Mouse (Mus musculus) limb, embryonic 14.5 days (tissue): ENCODE results near the gene Ccdc105. TPM values are rescaled to one million over a fixed set of nuclear protein-coding genes. Genes with fewer than 3 reads are reported as not detected.

Experiments used
- ATAC-seq: fragments of 200-750 bp; cut with Nextera tagmentation; 2 replicates; pipeline ENCODE4 v1.8.0; 2017; ENCODE audit warnings: low read depth, moderate number of reproducible peaks, moderate TSS enrichment; ENCODE audit not compliant: low FRiP score
- DNase-seq: peaks from one replicate; pipeline ENCODE4 v3.0.0-alpha.2; 2015; ENCODE audit warnings: low spot score
- H3K27ac ChIP-seq: fragments of 300-500 bp; sonication (generic); replicated peaks from 2 replicates; pipeline ENCODE4 v1.5.1; 2014; ENCODE audit warnings: low read depth, mild to moderate bottlenecking, low read length, moderate library complexity, mixed read lengths
- H3K27me3 ChIP-seq: fragments of 300-500 bp; sonication (generic); 2 replicates; pipeline ENCODE4 v1.6.1; 2014; ENCODE audit warnings: low read length, mixed read lengths; ENCODE audit not compliant: control insufficient read depth, insufficient read depth
- H3K36me3 ChIP-seq: fragments of 300-500 bp; sonication (generic); 2 replicates; pipeline ENCODE4 v1.6.1; 2014; ENCODE audit warnings: mild to moderate bottlenecking, low read length, moderate library complexity, mixed read lengths; ENCODE audit not compliant: control insufficient read depth, insufficient read depth
- H3K4me1 ChIP-seq: fragments of 300-500 bp; sonication (generic); 2 replicates; pipeline ENCODE4 v1.6.1; 2014; ENCODE audit warnings: antibody characterized with exemption, low read length, mixed read lengths; ENCODE audit not compliant: control insufficient read depth, insufficient read depth
- H3K4me2 ChIP-seq: fragments of 300-500 bp; sonication (generic); replicated peaks from 2 replicates; pipeline ENCODE4 v1.6.1; 2014; ENCODE audit warnings: low read depth, mild to moderate bottlenecking, low read length, moderate library complexity; ENCODE audit not compliant: severe bottlenecking
- H3K4me3 ChIP-seq: fragments of 300-500 bp; sonication (generic); replicated peaks from 2 replicates; pipeline ENCODE4 v1.5.1; 2014; ENCODE audit warnings: low read length
- H3K9ac ChIP-seq: fragments of 300-500 bp; sonication (generic); 2 replicates; pipeline ENCODE4 v1.6.1; 2014; ENCODE audit warnings: mild to moderate bottlenecking, low read depth, low read length, moderate library complexity; ENCODE audit not compliant: severe bottlenecking
- H3K9me3 ChIP-seq: fragments of 300-500 bp; sonication (generic); 2 replicates; pipeline ENCODE4 v1.6.1; 2016; ENCODE audit warnings: low read length; ENCODE audit not compliant: control insufficient read depth
- POLR2A ChIP-seq: fragments of 200-500 bp; IDR thresholded peaks from 2 replicates; pipeline ENCODE4 v1.8.0; 2012; ENCODE audit warnings: inconsistent platforms, mild to moderate bottlenecking, moderate library complexity, borderline replicate concordance; ENCODE audit not compliant: insufficient read depth, insufficient read length; ENCODE audit errors: extremely low read depth
- WGBS: fragments of 180-500 bp; shearing (Covaris S2); extraction: QIAGEN DNeasy Blood & Tissue Kit; methylation state at CpG from one replicate; pipeline ENCODE4 v1.1.7; 2014; 5-methylcytosine and 5-hydroxymethylcytosine counted together
- polyA plus RNA-seq, 2 experiments: library from polyadenylated mRNA; depleted of rRNA in 1 of 2; stranded (reverse) in 1 of 2; unstranded in 1 of 2; fragments of >200 nt; fragmentation: Nextera tagmentation in 1 of 2; extraction: Ambion mirVana in 1 of 2; gene quantifications; 2 replicates each; pipeline versions ENCODE4 v1.2.1 to v1.2.3; 2012 to 2014

The Ccdc105 gene
- polyA plus RNA-seq, 2 experiments, result 0.14 TPM; not detected in 1

DNA sequence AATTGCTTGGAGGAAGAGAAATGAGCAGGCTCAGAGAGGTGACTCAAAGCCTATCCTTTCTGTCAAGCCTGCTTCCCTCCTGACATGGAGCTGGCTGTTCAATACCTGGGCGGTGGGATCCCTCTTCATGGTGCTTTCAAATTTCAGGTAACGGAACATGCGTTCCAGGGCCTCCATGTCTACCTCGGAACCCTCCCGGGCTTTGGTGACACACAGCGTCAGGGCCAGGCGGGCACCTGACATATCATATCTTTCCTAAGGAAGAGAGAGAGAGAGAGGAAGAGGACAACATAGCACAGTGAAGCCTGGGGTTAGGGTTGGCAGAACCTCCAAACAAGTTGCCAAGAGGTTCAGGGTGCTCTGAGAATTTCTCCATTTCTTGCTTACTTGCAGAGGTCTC lies 37.7 kb downstream of the Ccdc105 start:
- no peaks in the 10 kb centered on the region for H3K36me3 ChIP-seq
- H3K27me3 ChIP-seq, result no peaks in the 10 kb centered on the region
- DNase-seq (no peak), ATAC-seq (no peak)
- no peaks in the 10 kb centered on the region for H3K9me3 ChIP-seq
- no peak for TF ChIP-seq POLR2A
- 94% methylated on average over 7 of the region's 7 CpGs for WGBS
- no peaks in the 10 kb centered on the region for H3K4me1 ChIP-seq
- H3K27ac ChIP-seq, result no peak overlapping the region
- no peak overlapping the region for H3K9ac ChIP-seq
- H3K4me3 ChIP-seq, result no peak overlapping the region
- no peak overlapping the region for H3K4me2 ChIP-seq

- WGBS, result 70% methylated on average over 6 of the region's 6 CpGs
These were observed 38.7 kb downstream of the Ccdc105 start for GRCm38 (mm10) chr10:78714129-78714528.

DNA sequence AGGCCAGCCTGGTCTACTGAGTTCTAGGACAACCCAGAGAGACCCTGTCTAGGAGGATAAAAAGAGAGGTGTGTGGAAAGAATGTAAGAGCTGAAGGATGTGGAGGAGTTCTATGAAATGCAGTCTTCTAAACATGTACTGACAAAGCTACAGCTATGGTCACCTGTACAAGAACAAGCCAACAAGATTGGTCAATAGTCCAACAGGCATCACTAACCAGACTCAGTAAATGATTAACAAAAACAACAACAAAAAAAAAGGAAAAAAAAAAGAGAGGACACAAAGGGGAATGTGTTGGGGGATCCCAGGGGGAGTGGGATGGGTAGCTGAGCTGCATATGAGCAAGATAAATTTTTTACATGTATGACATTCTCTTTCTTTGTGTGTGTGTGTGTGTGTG lies 42.2 kb downstream of the Ccdc105 start:
- ATAC-seq (no peak), DNase-seq (no peak)
- Histone ChIP-seq H3K9ac (no peak overlapping the region), H3K36me3 (no peaks in the 10 kb centered on the region), H3K27ac (no peak overlapping the region), H3K27me3 (no peaks in the 10 kb centered on the region), H3K4me2 (no peak overlapping the region), H3K4me3 (no peak overlapping the region), H3K9me3 (no peaks in the 10 kb centered on the region), H3K4me1 (no peaks in the 10 kb centered on the region)
- no peak for TF ChIP-seq POLR2A

More at GRCm38 (mm10) chr10:78714129-78714528, 38.7 kb downstream of the Ccdc105 start:
- Histone ChIP-seq H3K27ac (no peak overlapping the region), H3K27me3 (no peaks in the 10 kb centered on the region), H3K4me1 (no peaks in the 10 kb centered on the region), H3K4me3 (no peak overlapping the region), H3K4me2 (no peak overlapping the region), H3K9me3 (no peaks in the 10 kb centered on the region), H3K9ac (no peak overlapping the region), H3K36me3 (no peaks in the 10 kb centered on the region)
- ATAC-seq, result no peak
- no peak for DNase-seq
- no peak for TF ChIP-seq POLR2A

- Histone ChIP-seq H3K27me3 (no peaks in the 10 kb centered on the region), H3K36me3 (no peaks in the 10 kb centered on the region), H3K9me3 (no peaks in the 10 kb centered on the region), H3K4me1 (no peaks in the 10 kb centered on the region), H3K4me3 (no peak overlapping the region), H3K9ac (no peak overlapping the region), H3K4me2 (no peak overlapping the region), H3K27ac (no peak overlapping the region)
- DNase-seq (no peak), ATAC-seq (no peak)
- no peak for TF ChIP-seq POLR2A
- 30% methylated on average over 3 of the region's 3 CpGs for WGBS
These were observed 52.0 kb downstream of the Ccdc105 start for GRCm38 (mm10) chr10:78700881-78701280.

Other genes starting within 250 kb of the Ccdc105 start
- not detected in 2 replicates for gene Olfr1358, start 235.6 kb downstream of the Ccdc105 start, polyA plus RNA-seq (2012; rRNA removed)
- gene Olfr1358, start 235.6 kb downstream of the Ccdc105 start, polyA plus RNA-seq (2014; fragmentation: Nextera tagmentation; extraction: Ambion mirVana), result not detected in 2 replicates
- 52.5 and 64.0 TPM in 2 replicates for gene Ilvbl, start 178.7 kb downstream of the Ccdc105 start, polyA plus RNA-seq (2012; rRNA removed)
- 45.8 and 49.4 TPM in 2 replicates for gene Ilvbl, start 178.7 kb downstream of the Ccdc105 start, polyA plus RNA-seq (2014; fragmentation: Nextera tagmentation; extraction: Ambion mirVana)
- gene Syde1, start 161.1 kb downstream of the Ccdc105 start, polyA plus RNA-seq (2012; rRNA removed), result 49.2 and 60.9 TPM in 2 replicates
- gene Syde1, start 161.1 kb downstream of the Ccdc105 start, polyA plus RNA-seq (2014; fragmentation: Nextera tagmentation; extraction: Ambion mirVana), result 24.4 and 29.0 TPM in 2 replicates
- not detected in 2 replicates for gene Olfr1357, start 135.0 kb downstream of the Ccdc105 start, polyA plus RNA-seq (2012; rRNA removed)
- not detected in 2 replicates for gene Olfr1357, start 135.0 kb downstream of the Ccdc105 start, polyA plus RNA-seq (2014; fragmentation: Nextera tagmentation; extraction: Ambion mirVana)
- 1.9 and 3.2 TPM in 2 replicates for gene Casp14, start 34.8 kb downstream of the Ccdc105 start, polyA plus RNA-seq (2012; rRNA removed)
- gene Casp14, start 34.8 kb downstream of the Ccdc105 start, polyA plus RNA-seq (2014; fragmentation: Nextera tagmentation; extraction: Ambion mirVana), result 6.3 and 8.8 TPM in 2 replicates
- gene Slc1a6, start 27.4 kb upstream of the Ccdc105 start, polyA plus RNA-seq (2012; rRNA removed), result 2.7 and 4.0 TPM in 2 replicates
- gene Slc1a6, start 27.4 kb upstream of the Ccdc105 start, polyA plus RNA-seq (2014; fragmentation: Nextera tagmentation; extraction: Ambion mirVana), result 0.78 and 0.79 TPM in 2 replicates
- not detected in 2 replicates for gene Olfr1356, start 99.1 kb upstream of the Ccdc105 start, polyA plus RNA-seq (2012; rRNA removed)
- not detected in 2 replicates for gene Olfr1356, start 99.1 kb upstream of the Ccdc105 start, polyA plus RNA-seq (2014; fragmentation: Nextera tagmentation; extraction: Ambion mirVana)
- not detected in 2 replicates for gene Olfr1355, start 122.5 kb upstream of the Ccdc105 start, polyA plus RNA-seq (2012; rRNA removed)
- not detected in 2 replicates for gene Olfr1355, start 122.5 kb upstream of the Ccdc105 start, polyA plus RNA-seq (2014; fragmentation: Nextera tagmentation; extraction: Ambion mirVana)
- not detected in 2 replicates for gene Olfr1354, start 160.1 kb upstream of the Ccdc105 start, polyA plus RNA-seq (2012; rRNA removed)
- gene Olfr1354, start 160.1 kb upstream of the Ccdc105 start, polyA plus RNA-seq (2014; fragmentation: Nextera tagmentation; extraction: Ambion mirVana), result not detected in 2 replicates
- not detected in 2 replicates for gene Olfr8, start 197.6 kb upstream of the Ccdc105 start, polyA plus RNA-seq (2012; rRNA removed)
- not detected in 2 replicates for gene Olfr8, start 197.6 kb upstream of the Ccdc105 start, polyA plus RNA-seq (2014; fragmentation: Nextera tagmentation; extraction: Ambion mirVana)
- not detected in 2 replicates for gene Olfr1353, start 210.2 kb upstream of the Ccdc105 start, polyA plus RNA-seq (2012; rRNA removed)
- gene Olfr1353, start 210.2 kb upstream of the Ccdc105 start, polyA plus RNA-seq (2014; fragmentation: Nextera tagmentation; extraction: Ambion mirVana), result not detected in 2 replicates
- not detected in 2 replicates for gene Olfr1352, start 228.0 kb upstream of the Ccdc105 start, polyA plus RNA-seq (2012; rRNA removed)
- gene Olfr1352, start 228.0 kb upstream of the Ccdc105 start, polyA plus RNA-seq (2014; fragmentation: Nextera tagmentation; extraction: Ambion mirVana), result not detected in 2 replicates